Mouse (Mus musculus) heart, postnatal 25 days (tissue): ENCODE data around the gene Sp6. TPM values are rescaled to one million over a fixed set of nuclear protein-coding genes. Genes with fewer than 3 reads are reported as not detected.

Experiments
- DNase-seq: peaks from one replicate; pipeline ENCODE4 v3.0.0; 2022; ENCODE audit warnings: low spot score
- intact Hi-C: fragments of 180-260 bp; cut with DNase I; formaldehyde crosslinking; loops from one replicate; pipeline ENCODE4 v1.15.1; 2025
- microRNA-seq: library from miRNA; unstranded; fragments of <30 nt; microRNA quantifications from one replicate; pipeline ENCODE4 v1.2.0, GENCODE M21; 2022
- total RNA-seq, 2 experiments: library from RNA; stranded (reverse); gene quantifications; 2 replicates each; pipeline ENCODE4 v1.2.3; 2021

The Sp6 gene
- total RNA-seq, 2 experiments from 2014 or later = 0.11 to 0.29 TPM

GRCm38 (mm10) chr11:97049492-97050085 lies 36.4 kb downstream of the Sp6 start:
- no peak for DNase-seq
- intact Hi-C loops = no loop called here

GRCm38 (mm10) chr11:97050216-97050943 lies 37.2 kb downstream of the Sp6 start, which contains the start of gene Osbpl7:
Osbpl7 (plus strand) TSS chr11:97050628.
- intact Hi-C loops = no loop called here
- DNase-seq = peak; percentile 48

- intact Hi-C loops = no loop called here
- no peak for DNase-seq
Observed at GRCm38 (mm10) chr11:97050944-97051586, 37.9 kb downstream of the Sp6 start.

- DNase-seq = no peak
- intact Hi-C loops = no loop called here
Observed at GRCm38 (mm10) chr11:97052219-97052646, 39.0 kb downstream of the Sp6 start.

- DNase-seq = no peak
- intact Hi-C loops = no loop called here
Observed at GRCm38 (mm10) chr11:97063274-97063920, 50.2 kb downstream of the Sp6 start.

- no peak for DNase-seq
- intact Hi-C loops = no loop called here
Observed at GRCm38 (mm10) chr11:97063921-97064295, 50.7 kb downstream of the Sp6 start.

GRCm38 (mm10) chr11:97065538-97066295 lies 52.5 kb downstream of the Sp6 start:
- no peak for DNase-seq
- intact Hi-C loops = no loop called here

GRCm38 (mm10) chr11:97066656-97067360 lies 53.6 kb downstream of the Sp6 start:
- intact Hi-C loops = no loop called here
- no peak for DNase-seq

- no peak for DNase-seq
- intact Hi-C loops = no loop called here
Observed at GRCm38 (mm10) chr11:97069333-97069732, 56.1 kb downstream of the Sp6 start.

GRCm38 (mm10) chr11:97069770-97070169 lies 56.6 kb downstream of the Sp6 start:
- no peak for DNase-seq
- intact Hi-C loops = loop anchor here (2.0 to 5.0 kb wide), 2 partner anchors 78 to 259 kb away; no protein-coding TSS in a partner anchor

- no peak for DNase-seq
- intact Hi-C loops = loop anchor here (2.0 to 5.0 kb wide), 2 partner anchors 76 to 258 kb away; no protein-coding TSS in a partner anchor
Observed at GRCm38 (mm10) chr11:97071129-97071528, 57.9 kb downstream of the Sp6 start.

- DNase-seq = no peak
- intact Hi-C loops = loop anchor here (2.0 to 5.0 kb wide), 2 partner anchors 75 to 104 kb away; no protein-coding TSS in a partner anchor
Observed at GRCm38 (mm10) chr11:97072533-97072932, 59.3 kb downstream of the Sp6 start.

GRCm38 (mm10) chr11:97074235-97074634 lies 61.0 kb downstream of the Sp6 start:
- intact Hi-C loops = loop anchor here (5.0 kb wide), 1 partner anchor 73 kb away; no protein-coding TSS in a partner anchor
- DNase-seq = no peak

Small RNA genes lying within 50 kb of the gene (microRNA-seq; reads per million reads assigned to microRNA genes)
- 2.2 reads per million for gene Mir8103

Other genes starting within 250 kb of the Sp6 start
- 10 to 100 TPM; 12.1 to 13.4 TPM for gene Snx11, start 235.8 kb upstream of the Sp6 start, total RNA-seq
- gene Cbx1, start 224.3 kb upstream of the Sp6 start, total RNA-seq = 10 to 100 TPM; 36.6 to 39.0 TPM
- 100 to 1,000 TPM; 346 to 370 TPM for gene Nfe2l1, start 183.4 kb upstream of the Sp6 start, total RNA-seq
- gene Copz2, start 163.5 kb upstream of the Sp6 start, total RNA-seq = 10 to 100 TPM; 33.4 to 37.5 TPM
- gene Cdk5rap3, start 96.9 kb upstream of the Sp6 start, total RNA-seq = 10 to 100 TPM; 21.6 to 23.2 TPM
- 1 to 10 TPM; 1.7 to 2.3 TPM for gene Prr15l, start 85.3 kb upstream of the Sp6 start, total RNA-seq
- 10 to 100 TPM; 11.3 to 12.9 TPM for gene Pnpo, start 69.4 kb upstream of the Sp6 start, total RNA-seq
- gene Sp2, start 30.4 kb upstream of the Sp6 start, total RNA-seq = 10 to 100 TPM in 1 of 2 experiments, 1 to 10 TPM in 1; 9.8 to 11.6 TPM
- gene Scrn2, start 16.5 kb downstream of the Sp6 start, total RNA-seq = 10 to 100 TPM; 11.9 to 13.2 TPM
- under 1 TPM in 1 of 2 experiments, not detected in 1; 0.50 TPM for gene Lrrc46, start 28.0 kb downstream of the Sp6 start, total RNA-seq
- gene Mrpl10, start 28.2 kb downstream of the Sp6 start, total RNA-seq = 10 to 100 TPM; 81.0 to 85.2 TPM
- 1 to 10 TPM; 5.1 to 5.5 TPM for gene Osbpl7, start 37.2 kb downstream of the Sp6 start, total RNA-seq
- gene Tbx21, start 101.9 kb downstream of the Sp6 start, total RNA-seq = not detected
- 10 to 100 TPM; 13.3 to 16.7 TPM for gene Tbkbp1, start 138.1 kb downstream of the Sp6 start, total RNA-seq
- 10 to 100 TPM; 80.0 to 81.2 TPM for gene Kpnb1, start 174.5 kb downstream of the Sp6 start, total RNA-seq